Mouse (Mus musculus) kidney, postnatal 36 days (tissue): ENCODE results near the gene Mrps18c.

ENCODE experiments used
- DNase-seq, 2 experiments: peaks; one replicate each; pipeline ENCODE4 v3.0.0; 2021 to 2022; ENCODE audit warnings: mixed read lengths in 2 of 2

The Mrps18c gene

DNA sequence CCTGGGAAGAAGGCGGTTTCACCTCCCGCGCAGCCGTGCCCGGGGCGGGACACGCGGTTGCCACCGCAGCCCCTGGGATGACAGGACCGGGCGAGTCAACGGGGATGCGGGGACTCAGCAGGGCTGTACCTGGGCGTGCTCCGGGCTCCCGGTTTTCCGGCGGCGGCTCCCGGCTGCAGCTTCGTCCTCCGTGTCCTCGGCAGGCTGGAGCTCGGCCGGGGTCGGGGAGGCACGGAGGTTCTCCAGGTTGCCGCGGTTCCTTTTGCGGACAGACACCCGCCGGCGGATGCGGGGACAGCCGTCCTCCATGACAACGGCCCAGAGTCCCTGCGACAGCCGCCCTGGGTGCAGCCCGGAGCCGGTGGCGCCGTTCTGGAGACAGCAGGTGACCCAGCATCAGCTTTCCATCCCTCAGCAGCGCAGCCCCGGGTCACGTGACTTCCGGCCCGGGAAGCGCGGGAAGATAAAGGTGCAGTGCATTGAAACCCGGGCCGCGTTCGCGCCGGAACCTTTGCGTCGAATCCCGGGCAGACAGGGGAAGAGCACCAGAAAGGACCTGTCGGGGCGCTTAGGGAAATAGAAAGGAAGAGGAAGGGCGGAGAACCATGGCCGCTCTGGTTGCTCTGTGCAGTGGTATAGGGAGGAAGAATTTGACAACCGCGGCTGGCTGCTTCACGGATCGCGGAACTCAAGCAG lies at the start of gene Mrps18c, which contains the start of gene Helq:
Gene Mrps18c (plus strand): TSS at position 463 of the 696 bp plus-strand sequence.
Gene Helq (minus strand): TSS at position 434 of the 696 bp plus-strand sequence.
- DNase-seq, result peak; percentile 93 to 95

DNA sequence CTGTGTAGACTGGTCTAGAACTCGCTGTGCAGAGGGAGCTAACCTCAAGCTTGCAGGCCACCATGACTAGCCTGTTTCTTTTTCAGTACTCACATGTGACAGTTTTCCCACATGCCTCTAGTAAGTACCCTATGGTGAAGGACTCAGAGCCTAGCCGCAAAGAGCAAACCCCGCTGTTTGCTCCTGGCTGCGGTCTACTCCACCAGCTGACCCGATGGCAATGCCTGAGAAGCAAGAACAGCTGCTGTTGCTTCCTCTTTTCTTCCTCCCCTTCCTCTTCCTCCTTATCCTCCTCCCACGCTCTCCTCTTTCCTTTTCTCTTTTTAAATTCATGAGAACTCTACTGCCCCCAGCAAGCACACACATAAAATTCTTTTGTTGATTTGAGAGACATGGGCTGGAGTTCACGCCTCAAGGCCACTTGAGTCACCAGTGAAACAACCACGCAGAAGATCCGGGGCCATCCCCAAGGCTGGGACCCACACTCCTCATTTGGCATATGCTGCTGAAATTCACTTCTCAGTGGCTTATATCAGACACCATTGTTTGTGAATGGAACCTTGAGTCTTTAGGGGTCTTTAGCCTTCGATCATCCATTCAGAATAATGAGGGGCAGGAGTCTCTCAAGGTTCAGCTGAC lies 47.7 kb upstream of the Mrps18c start:
- DNase-seq, result no peak

DNA sequence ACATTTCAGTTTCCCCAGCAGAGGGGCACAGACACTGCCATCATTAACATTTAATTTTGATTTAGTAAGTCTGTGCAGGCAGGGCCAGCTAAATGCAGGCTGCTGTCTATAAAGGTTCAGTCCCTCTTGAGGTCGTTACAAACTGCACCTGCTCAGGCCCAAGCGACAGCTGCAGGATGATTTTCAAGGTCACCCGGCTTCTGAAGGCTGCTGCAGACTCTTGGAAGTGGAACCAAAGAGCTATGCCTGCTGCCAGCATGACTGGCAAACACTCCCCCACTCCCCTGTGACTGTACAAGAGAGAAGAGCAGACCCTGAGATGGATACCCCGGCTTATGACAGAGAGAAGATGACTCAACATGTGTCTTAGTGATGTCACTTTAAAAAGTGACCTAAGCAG lies 46.8 kb upstream of the Mrps18c start:
- no peak for DNase-seq

DNA sequence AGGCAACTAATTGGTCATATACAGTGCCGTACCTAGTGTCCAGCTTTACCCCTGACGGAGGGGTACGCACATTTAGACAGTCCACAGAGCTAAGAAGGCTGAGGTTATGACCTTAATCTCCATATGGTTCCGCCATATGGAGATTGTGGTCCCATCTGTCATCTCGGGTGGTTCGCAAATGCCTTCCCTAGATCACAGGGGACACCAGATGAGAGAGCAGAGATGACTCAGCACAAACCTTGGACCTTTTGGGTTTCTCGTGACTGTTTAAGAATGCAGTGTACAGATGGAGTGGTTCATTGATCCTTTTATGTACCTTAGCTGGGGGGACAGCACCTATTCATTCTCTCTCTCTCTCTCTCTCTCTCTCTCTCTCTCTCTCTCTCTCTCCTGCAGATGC lies 45.0 kb upstream of the Mrps18c start:
- no peak for DNase-seq

DNA sequence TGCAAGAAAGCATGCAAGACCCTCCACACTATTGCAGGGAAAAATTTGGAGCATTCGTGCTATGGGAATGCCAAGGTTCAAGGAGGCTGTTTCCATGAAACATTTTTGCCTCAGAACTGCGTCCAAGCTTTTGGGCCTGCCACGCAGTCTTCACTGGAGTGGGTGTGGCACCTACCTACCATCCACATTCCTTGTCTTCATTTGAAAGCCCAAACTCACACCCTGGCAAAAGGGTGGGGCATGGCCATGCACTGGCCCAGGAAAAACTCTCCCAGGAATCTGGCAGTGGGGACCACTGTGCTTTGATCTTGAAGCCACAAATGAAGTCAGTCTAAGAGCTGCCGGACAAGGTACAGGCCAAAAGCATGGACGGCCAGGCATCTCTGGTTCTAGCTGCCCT lies 40.3 kb upstream of the Mrps18c start:
- DNase-seq, result no peak

DNA sequence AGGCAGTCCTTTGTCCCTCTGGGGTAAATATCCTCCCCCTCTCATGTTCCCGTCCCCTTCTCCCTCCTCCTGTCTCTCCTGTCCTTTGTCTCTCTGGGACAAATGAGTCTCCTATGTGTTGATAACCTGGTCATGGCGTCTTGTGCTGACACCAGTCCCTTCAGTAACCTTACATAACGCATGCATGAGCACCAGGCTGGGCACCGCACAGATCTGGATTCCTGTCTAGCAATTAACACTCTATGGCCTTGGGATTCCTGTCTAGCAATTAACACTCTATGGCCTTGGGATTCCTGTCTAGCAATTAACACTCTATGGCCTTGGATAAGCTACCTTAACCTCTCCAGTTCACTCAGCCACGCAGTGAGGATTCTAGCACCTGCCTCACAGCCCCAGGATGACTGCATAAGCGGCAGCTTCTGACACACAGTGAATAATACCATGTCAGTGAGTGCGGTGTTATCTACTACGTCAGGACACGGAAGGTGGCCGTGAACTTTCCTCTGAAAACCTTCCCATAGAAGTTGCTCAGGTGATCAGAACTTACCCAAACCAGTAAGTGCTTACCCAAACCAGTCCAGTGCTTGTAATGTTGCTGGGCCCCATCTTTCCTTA lies 38.3 kb upstream of the Mrps18c start:
- DNase-seq, result no peak

DNA sequence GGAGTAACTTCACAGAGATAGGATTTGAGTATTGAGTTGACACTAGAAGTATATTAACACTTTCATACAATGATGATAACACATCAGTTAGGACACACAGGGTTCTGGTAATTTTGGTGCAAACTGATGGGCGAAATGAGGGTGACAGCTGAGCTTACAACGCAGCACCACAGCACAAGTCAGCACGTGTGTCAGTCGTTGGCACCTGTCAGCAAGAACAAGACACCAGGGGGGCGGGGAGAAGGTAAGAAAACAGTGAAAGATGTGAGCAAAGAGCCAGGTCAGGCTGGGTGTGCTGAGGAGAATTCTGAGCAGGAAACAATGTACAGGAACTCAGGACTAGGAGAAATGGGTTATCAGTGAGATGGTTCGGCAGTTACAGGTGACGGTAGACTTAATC lies 36.7 kb upstream of the Mrps18c start:
- no peak for DNase-seq

DNA sequence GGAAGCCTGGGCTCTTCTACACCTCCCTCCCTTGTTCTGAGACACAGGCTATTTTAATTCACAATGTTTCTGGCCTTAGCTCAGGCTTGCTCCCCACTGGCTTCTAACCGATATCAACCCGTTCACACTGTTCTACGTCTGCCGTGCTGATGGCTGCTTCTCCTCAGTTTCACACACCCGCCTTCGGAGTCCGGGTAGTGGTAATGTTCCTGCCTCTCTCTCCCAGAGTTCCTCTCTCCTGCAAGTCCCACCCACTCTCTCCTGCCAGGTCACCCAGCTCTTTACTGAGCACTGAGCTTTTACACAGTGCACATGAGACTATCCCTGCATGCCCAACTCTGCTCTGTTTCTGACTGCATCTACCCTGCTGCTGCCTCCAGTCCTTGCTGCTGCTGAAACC lies 32.4 kb upstream of the Mrps18c start:
- no peak for DNase-seq

DNA sequence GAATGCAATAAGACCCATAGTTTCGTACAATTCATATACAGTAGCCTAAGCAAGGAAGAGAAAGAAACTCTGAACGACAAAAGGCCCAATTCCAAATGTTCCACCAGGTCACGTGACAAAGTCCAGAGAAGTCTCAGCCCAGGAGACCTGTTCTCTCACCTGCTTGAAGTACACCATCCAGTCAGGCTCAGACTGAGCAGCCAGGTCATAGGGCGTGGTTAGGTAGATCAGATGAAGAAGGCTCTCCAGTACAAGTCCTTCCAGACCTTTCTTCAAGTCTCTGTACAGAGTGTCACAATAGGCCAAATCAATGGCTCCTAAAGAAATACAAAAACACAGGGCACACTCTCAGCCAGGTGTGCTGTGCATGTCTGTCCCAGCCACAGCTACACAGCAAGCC lies 26.9 kb upstream of the Mrps18c start:
- DNase-seq, result no peak

DNA sequence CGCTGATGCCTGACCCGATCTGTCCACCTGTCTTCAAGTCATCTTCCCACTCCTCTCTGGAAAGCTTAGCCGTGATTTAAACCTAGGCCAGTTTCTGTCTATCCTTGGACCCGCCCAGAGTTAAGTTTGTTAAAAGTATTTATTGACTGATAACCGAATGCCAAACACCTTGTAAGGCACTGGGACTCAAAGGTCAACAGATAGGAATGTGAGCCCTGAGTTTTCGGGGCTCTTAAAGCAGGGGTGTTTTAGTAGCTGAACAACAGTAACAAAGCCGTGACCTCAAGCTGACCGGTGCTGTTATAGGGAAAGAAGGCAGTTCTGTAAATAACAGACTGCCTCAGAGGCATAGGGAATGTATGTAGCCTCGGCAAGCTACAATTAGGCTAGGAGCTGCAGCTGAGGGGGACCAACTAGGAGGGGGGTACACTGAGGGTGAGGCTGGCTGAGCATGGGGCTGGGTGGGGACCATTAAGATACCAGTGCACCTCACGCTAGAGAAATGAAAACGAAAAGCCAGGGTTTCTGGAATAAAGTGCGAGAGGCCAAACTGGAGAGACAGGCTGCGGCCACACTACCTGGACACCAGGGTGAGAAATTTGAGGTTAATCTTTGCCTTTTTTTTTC lies 22.5 kb upstream of the Mrps18c start:
- DNase-seq, result no peak

DNA sequence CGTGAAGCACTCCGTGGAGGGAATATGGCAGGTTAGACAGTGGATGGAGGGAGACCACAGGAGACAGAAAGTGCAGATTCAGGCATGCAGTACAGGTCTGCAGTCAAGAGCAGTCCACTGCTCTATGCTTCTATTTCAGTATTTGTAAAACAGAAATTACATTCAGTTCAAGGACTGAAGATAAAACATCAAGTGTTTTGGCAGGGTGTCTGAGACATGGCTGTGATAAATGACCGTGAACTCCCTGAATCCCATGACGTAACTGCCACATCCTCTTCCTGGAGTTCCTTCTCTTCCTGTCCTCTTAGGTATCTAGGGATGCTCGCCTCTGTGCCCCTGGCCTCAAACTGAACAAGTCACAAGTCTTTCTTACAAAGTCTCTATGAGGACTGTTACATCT lies 21.5 kb upstream of the Mrps18c start:
- no peak for DNase-seq

DNA sequence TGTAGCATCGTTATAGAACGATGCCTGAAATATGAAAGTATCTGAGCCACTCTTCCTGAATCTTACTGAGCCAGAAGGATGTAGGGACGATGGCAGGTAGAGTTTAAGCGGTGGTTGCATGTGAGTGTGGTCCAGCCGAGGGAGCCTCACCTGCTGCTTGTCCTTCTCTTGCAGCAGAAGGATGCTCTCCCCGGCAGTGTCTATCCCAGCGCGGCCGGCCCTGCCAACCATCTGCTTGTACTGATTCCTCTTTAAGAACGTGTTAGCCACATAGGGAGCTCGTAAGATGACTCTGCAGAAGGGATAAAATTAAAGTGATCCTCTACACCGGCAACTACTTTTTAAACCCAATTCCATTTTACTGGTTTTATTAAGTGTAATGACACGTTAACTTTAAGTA lies 19.4 kb upstream of the Mrps18c start:
- DNase-seq, result no peak

DNA sequence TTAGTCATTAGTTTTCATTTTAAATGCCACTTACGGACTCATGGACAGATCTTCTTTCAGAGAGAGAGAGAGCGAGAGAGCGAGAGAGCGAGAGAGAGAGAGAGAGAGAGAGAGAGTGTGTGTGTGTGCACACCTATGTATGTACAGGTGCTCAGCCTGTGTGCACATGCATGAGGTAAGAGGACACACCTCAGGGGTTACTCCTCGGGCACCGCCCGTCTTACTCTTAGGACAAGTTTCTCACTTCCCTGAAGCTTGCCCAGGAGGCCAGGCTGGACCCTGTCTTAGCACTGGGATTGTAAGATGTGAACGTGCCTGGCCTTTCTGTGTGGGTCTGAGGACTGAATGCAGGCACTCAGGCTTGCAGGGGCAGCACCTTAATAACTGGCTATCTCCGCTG lies 10.9 kb upstream of the Mrps18c start:
- DNase-seq, result no peak

DNA sequence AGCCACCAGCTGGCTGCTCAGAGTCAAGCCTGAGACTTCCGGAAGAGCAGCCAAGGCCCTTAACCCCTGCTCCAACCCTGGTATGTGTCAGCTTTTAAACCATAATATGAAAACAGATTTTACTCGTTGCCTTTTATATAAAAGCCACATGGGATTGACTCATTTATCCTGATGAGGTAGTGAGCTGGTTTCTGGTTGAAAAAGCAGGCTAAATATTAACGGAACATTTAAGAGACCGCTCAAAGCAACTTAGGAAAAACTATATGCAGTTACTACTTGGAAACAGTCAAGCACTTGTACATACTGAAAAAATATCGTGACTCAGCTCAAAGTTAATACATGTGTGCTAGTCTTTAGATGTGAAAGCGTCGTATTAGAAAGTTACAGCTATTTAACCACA lies 6.2 kb upstream of the Mrps18c start:
- DNase-seq, result peak in 1 of 2 experiments; percentile 5

DNA sequence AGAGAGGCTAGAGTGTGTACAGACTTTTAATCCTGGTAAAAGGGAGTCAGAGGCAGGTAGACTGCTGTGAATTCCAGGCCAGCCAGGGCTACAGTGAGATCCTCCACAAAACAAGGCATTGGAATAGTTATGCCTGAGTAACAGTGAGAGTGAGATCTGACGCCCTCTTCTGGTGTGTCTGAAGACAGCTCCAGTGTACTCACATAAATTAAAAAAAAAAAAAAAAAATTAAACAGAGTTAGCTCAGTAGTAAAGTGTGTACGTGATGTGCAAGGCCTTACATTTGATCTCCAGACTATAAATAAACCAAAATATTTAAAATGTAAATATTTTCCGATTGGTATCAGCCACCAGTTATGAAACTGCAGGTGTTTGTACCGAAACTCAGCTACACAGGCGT lies 4.3 kb upstream of the Mrps18c start:
- no peak for DNase-seq

DNA sequence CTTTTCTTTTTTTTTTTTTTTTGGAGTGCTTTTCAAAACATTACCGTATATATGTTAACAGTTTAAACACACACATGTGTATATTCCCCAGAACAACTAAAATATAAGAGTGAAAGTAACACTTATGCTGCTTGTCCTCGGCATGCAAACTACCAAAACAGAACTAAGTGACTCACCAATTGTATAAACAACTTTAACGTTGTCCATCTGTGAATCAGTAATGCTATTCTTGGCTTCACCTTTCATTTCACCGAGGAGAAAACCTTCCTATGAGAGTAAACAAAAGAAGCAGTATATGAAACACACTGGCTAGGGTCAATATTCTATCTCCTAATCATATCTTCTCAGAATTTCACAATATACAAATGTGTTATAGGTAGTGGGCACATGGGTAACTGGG lies 19.9 kb downstream of the Mrps18c start:
- no peak for DNase-seq

DNA sequence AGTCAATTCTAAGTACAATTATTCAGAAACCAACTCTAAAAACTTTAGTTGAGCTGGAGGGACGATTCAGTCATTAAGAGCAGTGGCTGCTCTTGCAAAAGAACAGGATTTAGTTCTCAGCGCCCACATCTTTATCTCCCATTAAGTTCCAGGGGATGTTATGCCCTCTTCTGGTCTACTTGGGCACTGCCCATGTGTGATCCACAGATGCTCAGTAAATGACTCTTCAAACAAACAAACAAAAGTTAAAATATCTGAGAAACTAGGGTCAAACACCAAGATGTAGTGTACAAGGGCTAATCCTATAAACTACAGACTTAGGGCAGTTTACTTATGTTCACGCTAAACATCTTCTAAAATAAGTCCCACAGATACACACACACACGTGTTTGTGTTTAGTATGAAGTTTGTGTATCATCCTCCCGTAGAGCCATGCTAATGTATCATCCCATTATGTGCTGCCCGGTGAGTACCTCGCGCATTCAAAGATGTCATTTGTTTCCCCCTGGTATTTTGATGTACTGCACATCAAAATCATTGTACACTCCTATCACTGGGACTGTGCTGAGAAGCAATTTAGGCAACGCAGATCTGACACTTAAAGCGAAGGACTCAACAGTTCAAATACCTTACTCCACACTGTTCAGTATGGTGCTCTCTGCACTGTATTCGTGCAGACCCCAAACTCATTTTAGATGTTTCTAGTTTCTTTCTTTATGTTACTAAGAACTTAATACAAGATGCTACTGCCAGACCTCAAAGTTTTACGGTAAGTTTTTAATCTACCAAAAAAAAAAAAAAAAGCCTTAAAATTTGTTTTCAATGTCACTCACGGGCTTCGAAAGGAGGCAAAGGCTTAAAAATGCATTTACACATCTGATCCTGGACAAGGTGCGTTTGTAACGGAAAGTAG lies 21.4 kb downstream of the Mrps18c start:
- peak; percentile 5 to 51 for DNase-seq

DNA sequence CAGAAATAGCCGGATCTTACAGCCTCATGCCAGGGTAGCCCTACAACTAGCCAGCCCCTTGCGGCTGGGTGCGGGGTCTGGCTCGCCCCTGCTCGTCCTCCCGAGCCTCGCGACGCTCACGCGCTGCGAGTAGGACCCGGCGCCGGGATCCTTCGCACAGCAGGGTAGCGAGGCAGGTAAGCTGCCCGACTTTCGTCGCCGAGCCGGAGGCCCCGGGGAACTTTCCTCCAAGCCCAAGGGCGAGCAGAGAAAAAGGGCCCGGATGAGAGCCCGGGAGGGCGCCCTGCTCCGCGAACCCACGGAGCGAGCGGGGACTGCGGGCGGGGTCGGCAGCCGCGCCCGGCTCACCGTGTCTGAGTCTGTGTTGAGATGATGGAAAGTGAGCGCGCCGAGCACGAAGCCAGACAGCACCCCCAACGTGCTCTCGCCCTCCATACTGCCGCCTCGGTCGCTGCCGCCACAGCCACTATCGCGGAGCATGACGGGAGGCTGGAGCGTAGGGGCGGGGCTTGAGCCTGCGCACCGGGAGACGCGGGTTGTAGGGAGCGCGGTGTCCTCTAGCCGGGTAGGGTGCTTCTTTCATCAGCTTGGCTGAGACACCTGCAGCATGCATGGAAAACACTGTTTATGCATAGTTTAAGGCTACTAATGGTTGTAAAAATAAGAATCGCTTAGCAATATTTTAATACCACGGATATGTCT lies 22.2 kb downstream of the Mrps18c start, which contains the start of gene Abraxas1:
Gene Abraxas1 (minus strand): TSS at position 483 of the 702 bp plus-strand sequence.
- peak; percentile 86 to 95 for DNase-seq

DNA sequence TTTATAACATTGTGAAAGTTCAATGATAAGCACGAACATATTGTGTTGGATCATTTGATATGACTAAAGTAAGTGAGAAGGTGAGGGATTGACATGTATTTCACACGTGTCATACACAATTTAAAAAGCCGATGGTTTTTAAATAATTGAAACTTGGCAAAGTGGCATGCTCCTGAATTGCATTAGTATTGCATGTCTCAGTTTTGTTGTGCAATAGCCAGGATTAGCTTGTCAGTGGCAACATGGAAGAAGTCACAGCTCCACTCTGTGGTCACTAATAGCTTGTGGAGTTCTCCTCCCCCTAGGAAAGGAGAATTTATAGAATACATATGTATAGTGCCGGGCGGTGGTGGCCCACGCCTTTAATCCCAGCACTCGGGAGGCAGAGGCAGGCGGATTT lies 22.9 kb downstream of the Mrps18c start:
- DNase-seq, result no peak

DNA sequence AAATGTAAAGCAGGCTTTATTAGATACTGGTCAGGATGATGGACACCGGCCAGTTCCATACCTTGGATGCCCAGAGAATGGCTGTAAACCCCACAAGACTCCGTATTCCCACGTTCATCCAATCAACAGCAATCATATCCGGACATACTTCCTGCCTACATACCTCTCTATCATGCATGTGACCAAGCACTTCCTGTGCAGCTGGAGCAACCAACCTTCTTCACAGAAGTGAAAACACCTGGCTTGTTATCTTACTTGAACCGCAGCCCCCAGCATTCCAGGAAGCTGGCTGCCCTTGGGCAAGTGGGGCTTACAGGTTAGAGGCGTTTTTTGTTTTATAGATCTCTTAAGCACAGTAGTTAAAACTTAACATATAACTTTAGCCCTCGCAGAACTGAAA lies 24.4 kb downstream of the Mrps18c start:
- no peak for DNase-seq

DNA sequence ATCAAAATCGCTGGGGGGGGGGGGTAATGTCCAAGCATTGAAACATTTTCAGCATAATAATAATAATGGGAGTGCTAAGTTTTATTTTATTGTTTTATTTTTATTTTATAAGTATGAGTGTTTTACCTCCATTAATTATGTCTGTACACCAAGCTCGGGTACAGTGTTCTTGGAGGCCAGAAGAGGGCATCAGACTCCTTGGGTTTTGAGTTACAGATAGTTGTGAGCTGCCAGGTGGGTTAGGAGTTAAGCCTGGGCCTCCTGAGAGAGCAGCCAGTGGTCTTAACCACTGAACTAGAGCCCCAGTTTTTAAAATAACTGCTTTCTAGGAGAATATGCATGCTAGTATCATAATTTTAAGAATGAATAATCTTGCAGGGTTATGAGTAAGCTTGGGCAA lies 27.5 kb downstream of the Mrps18c start:
- DNase-seq, result peak; percentile 25

DNA sequence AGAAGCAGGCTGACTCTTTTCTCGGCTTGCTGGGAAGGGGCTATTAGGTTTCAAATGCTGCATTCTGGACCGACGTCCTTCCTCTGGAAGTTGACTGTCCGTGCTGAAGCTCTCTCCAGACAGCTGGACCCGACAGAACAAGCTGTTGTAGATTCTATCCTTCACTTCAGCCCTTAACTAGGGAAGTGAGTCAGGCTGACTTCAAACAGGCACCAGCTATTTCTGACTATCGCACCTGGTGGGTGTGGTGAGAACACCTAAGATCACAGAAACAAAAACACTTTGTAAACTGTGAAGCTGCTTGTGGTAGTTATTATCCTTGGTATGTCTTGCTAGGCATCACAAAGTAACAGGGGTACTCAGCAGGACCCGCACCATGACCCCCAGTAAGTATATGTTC lies 28.1 kb downstream of the Mrps18c start:
- DNase-seq, result no peak
